Mouse (Mus musculus) embryo, embryonic 10 days (tissue): ENCODE results near the gene Mst1.

ENCODE experiments used
- DNase-seq: peaks from one replicate; pipeline ENCODE4 v3.0.0-alpha.2; 2015; ENCODE audit warnings: low spot score

Gene Mst1

GRCm38 (mm10) chr9:108095949-108096712 lies 15.9 kb downstream of the Mst1 start:
- DNase-seq: no peak

GRCm38 (mm10) chr9:108099619-108100018 lies 19.4 kb downstream of the Mst1 start:
- DNase-seq: no peak

DNA sequence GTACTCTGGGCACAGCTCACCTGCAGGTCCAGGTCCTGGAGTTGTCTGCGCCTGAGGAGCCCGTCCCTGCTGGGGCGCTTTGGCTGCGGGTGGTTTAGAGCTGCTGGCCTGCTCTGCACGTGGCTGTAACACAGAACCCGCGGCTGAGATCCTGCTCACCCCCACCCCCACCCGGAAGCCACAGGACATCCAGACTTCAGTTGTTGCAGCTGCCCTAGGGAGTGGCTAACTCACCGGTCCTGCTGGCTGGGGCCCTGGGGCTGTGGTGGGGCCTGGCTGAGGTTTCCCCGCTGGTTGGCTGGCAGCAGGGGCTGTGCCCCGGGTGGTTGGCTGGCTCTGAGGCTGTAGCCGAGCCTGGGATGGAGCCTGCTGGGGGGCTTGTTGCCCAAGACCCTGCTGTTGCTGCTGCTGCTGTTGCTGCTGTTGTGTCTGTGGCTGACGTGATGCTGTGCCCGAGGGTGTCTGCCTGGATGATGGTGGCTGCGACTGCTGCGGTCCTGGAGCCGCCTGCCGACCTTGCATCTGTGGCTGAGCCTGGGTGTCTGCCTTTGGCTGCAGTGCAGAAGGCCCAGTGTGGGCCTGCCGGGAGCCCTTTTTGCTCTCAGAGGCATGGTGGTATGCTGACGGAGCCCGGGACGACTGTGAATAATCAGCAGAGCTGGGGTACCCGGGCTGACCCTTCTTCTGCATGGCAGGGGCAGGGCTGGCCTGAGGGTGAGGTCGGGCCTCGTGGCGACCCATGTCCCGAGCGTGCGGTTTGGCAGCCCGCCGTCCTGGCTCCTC lies 24.7 kb downstream of the Mst1 start:
- DNase-seq: peak; percentile 48

DNA sequence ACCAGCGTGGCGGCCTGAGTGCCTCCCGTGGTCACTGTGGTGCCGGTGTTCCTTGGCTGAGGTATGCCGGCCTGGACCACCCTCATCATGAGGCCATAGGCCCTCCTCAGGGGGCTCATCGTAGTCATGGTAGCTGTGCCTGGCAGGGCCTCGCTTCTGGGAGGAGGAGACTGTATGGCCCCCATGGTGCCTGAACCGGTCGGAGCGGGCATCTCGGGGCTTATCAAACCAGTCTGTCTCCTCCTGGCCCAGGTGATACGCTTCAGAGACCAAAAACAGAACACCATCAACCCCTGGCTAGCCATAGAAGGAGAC lies 25.3 kb downstream of the Mst1 start:
- DNase-seq: no peak

DNA sequence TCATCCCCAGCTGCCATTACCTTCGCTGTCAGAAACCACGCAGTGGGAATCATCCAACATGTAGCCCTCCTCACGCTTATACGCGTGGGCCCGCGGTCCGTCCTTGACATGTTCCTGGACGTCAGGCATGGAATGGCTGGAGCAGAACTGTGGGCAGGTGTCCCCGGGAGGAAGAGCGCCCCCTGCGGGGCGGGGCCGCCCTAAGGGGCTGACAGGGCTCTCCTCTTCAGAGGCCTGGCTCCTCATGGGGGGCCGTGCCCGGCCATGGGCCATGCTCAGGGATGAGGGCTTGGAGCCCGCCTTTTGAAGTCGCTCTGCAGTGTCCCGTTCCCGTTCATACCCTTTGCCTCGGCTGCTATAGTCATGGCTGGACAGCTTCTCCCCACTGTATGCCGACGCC lies 25.9 kb downstream of the Mst1 start:
- no peak for DNase-seq

DNA sequence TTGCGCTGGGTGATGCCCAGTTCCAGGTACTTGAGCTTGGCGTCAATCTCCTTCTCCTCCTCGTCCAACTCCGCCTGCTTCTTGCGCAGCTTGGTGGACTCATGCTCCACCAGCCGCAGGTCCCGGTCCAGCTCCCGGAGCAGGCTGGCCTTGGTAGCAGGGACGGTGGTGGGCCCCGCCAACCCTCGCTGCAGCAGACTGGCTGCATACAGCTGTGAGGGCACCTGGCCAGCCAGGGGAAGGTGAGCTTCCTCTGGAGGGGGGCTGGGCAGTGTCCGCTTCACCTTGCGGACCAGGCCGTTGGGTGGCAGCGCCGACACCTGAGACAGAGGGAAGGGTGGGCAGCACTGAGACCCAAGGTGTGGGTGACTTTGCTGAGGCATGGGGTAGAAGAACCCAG lies 27.6 kb downstream of the Mst1 start:
- DNase-seq: no peak

- no peak for DNase-seq
Observed at GRCm38 (mm10) chr9:108110160-108110559, 29.9 kb downstream of the Mst1 start.

DNA sequence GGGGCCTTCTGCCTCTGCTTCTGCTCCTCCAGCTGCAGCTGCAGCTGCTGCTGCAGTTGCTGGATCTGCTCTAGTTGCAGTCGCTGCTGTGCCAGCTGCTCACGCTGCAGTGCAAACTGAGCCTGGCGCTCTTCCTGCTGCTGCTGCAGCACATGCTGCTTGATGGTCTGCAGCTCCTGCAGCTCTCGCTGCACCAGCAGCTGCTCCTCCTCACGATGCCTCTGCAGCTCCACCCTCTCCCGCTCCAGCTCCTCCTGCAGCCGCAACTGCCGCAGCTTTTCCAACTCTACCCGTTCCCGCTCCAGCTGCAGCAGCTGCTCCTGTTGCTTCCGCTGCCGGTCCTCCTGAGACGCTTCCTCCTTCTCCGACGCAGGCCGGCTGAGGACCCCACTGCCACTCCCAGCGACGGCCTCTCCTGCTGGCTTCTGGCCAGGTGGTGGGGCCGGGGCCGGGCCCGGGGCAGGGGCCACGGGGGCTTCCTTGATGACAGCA lies 30.9 kb downstream of the Mst1 start:
- peak; percentile 47 for DNase-seq

GRCm38 (mm10) chr9:108111593-108112121 lies 31.4 kb downstream of the Mst1 start:
- DNase-seq: no peak

- no peak for DNase-seq
Observed at GRCm38 (mm10) chr9:108112719-108113340, 32.6 kb downstream of the Mst1 start.

- DNase-seq: no peak
Observed at GRCm38 (mm10) chr9:108115290-108116077, 35.2 kb downstream of the Mst1 start.

DNA sequence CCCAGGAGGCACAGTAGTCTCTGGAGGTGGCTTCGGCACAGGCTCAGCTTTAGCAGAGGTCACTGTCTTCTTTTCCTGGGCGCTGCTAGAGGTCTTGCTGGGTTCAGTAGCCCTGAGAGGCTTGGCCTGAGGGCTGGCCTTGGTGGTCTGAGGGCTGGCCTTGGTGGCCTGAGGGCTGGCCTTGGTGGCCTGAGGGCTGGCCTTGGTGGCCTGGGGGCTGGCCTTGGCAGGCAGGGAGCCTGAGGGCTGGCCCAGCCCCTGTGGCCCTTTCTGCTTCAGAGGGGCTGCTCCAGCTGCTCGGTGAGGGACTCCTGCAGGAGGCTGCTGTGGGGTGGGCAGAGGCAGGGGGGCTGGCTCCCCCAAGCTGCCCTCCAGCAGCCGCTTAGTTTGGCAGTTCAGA lies 36.9 kb downstream of the Mst1 start:
- no peak for DNase-seq

GRCm38 (mm10) chr9:108119891-108120411 lies 39.7 kb downstream of the Mst1 start:
- DNase-seq: no peak

- no peak for DNase-seq
Observed at GRCm38 (mm10) chr9:108120671-108121070, 40.4 kb downstream of the Mst1 start.

- DNase-seq: no peak
Observed at GRCm38 (mm10) chr9:108121170-108121969, 41.1 kb downstream of the Mst1 start.

DNA sequence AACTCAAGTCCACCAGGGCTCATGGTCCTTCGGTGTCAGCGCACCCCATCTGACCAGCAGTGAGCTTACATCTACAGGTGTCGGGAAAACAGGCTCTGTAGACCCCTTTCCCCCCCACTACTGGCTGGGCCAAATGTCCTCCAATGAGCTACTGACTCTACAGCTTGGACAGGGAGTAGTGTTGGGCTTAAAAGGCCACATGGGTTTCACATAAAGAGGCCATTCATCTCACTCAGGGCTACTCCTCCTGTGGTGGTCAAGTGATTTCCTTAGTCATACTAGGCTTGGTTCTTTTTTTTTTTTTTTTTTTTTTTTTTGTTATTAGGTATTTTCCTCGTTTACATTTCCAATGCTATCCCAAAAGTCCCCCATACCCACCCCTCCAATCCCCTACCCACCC lies 43.7 kb downstream of the Mst1 start:
- DNase-seq: no peak

GRCm38 (mm10) chr9:108125731-108126130 lies 45.5 kb downstream of the Mst1 start:
- no peak for DNase-seq

DNA sequence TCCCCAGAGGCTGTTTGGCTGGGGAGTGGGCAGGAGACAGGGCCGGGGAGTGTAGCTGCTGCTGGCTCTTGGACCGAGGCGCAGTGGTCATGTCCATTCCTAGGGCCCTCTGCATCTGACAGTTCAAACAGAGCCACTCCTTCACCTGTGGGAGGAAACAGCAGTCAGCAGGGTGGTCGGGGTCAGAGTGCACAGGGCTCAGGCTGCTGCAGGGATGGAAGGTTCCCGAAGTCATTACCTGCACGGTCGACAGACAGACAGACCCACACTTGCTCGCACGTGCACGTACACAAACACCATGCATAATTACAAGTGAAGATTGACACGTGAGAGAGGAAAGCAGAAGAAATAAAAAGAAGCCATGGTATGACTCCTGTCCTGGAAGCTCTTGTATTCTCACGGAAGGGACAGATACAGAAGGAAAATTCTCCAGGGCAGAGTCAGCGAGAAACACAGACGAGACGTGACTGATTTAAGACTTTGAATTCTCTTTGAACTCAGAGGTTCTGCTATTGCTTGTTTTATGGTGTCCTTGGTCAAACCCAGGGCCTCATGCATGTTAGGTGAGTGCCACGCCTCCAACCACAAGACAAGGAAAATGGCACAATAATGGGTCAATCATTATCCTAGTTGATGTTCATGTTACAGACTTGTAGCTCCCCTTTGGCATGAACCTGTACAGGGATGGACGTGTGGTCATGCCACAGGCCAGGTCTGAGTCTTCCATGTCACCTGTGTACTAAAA lies 46.4 kb downstream of the Mst1 start:
- no peak for DNase-seq

DNA sequence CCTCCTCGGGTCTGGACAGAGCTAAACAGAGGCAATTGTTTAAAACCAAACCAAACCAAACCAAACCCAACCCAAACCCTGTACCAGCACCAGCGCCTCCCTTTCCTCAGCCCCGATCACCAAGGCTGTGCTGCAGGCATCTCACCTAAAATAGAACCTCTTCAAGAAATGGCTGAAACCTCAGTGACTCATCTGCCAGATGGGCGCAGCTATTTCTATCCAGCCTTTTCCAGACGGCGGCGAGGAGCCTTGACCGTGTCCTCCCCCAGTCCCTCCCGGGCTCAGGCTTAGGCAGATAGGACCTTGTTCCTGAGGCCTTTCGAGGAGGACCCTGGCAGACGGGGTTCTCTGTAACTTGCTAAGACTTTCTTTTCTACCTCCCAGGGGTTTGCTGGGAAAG lies 48.0 kb downstream of the Mst1 start:
- no peak for DNase-seq
